Mouse (Mus musculus): Measurements from ENCODE around the gene Crbn. TPM values are rescaled to one million over a fixed set of nuclear protein-coding genes. Genes with fewer than 3 reads are reported as not detected.

Crbn gene
- polyA plus RNA-seq, 1 experiment from 2014 or later: 26.3 TPM

- DNase-seq (ENCODE audit: low spot score): no peak
- H3K27ac ChIP-seq (replicated peaks): no peak overlapping the region
- H3K36me3 ChIP-seq (ENCODE audit: control insufficient read depth, insufficient read depth, low read length): no peaks in the 10 kb centered on the region
Observed at GRCm38 (mm10) chr6:106760473-106761218, 39.2 kb downstream of the Crbn start.

GRCm38 (mm10) chr6:106758299-106758698 is 41.6 kb downstream of the Crbn start:
- no peak overlapping the region for H3K27ac ChIP-seq (replicated peaks)
- 73% methylated on average over 3 of the region's 3 CpGs for WGBS
- H3K36me3 ChIP-seq (ENCODE audit: control insufficient read depth, insufficient read depth, low read length): no peaks in the 10 kb centered on the region
- DNase-seq (ENCODE audit: low spot score) (no peak), ATAC-seq (ENCODE audit: low FRiP score, low TSS enrichment) (no peak)
- no peaks in the 10 kb centered on the region for H3K27me3 ChIP-seq (ENCODE audit: control insufficient read depth, insufficient read depth, low read length)
- no peak overlapping the region for H3K9ac ChIP-seq (ENCODE audit: low read length)
- no peak overlapping the region for H3K4me2 ChIP-seq (replicated peaks; ENCODE audit: low read depth)
- H3K4me1 ChIP-seq (replicated peaks; ENCODE audit: control insufficient read depth, insufficient read depth): no peaks in the 10 kb centered on the region
- H3K9me3 ChIP-seq (ENCODE audit: control insufficient read depth, low read length): no peaks in the 10 kb centered on the region
- TF ChIP-seq CTCF (IDR thresholded peaks at IDR 0.05; ENCODE audit: low read depth): no peak
- no peak for TF ChIP-seq EP300 (optimal IDR thresholded peaks at IDR 0.05)
- H3K4me3 ChIP-seq (ENCODE audit: low read depth, low read length): no peak overlapping the region

More at GRCm38 (mm10) chr6:106760473-106761218, 39.2 kb downstream of the Crbn start:
- Histone ChIP-seq H3K9ac (ENCODE audit: low read length) (no peak overlapping the region), H3K9me3 (ENCODE audit: control insufficient read depth, low read length) (no peaks in the 10 kb centered on the region), H3K4me3 (ENCODE audit: low read depth, low read length) (no peak overlapping the region), H3K4me2 (replicated peaks; ENCODE audit: low read depth) (no peak overlapping the region), H3K27me3 (ENCODE audit: control insufficient read depth, insufficient read depth, low read length) (no peaks in the 10 kb centered on the region), H3K4me1 (replicated peaks; ENCODE audit: control insufficient read depth, insufficient read depth) (no peaks in the 10 kb centered on the region)
- TF ChIP-seq EP300 (optimal IDR thresholded peaks at IDR 0.05): no peak
- no peak for TF ChIP-seq CTCF (IDR thresholded peaks at IDR 0.05; ENCODE audit: low read depth)
- 81% methylated on average over 3 of the region's 3 CpGs for WGBS
- ATAC-seq (ENCODE audit: low FRiP score, low TSS enrichment): no peak

- DNase-seq (ENCODE audit: low spot score): no peak
- H3K4me1 ChIP-seq (replicated peaks; ENCODE audit: control insufficient read depth, insufficient read depth): no peaks in the 10 kb centered on the region
- no peaks in the 10 kb centered on the region for H3K27me3 ChIP-seq (ENCODE audit: control insufficient read depth, insufficient read depth, low read length)
- H3K36me3 ChIP-seq (ENCODE audit: control insufficient read depth, insufficient read depth, low read length): no peaks in the 10 kb centered on the region
- 74% methylated on average over 7 of the region's 7 CpGs for WGBS
- no peak overlapping the region for H3K9ac ChIP-seq (ENCODE audit: low read length)
- no peak for ATAC-seq (ENCODE audit: low FRiP score, low TSS enrichment)
- no peak overlapping the region for H3K4me3 ChIP-seq (ENCODE audit: low read depth, low read length)
- H3K27ac ChIP-seq (replicated peaks): no peak overlapping the region
- TF ChIP-seq CTCF (IDR thresholded peaks at IDR 0.05; ENCODE audit: low read depth) (no peak), EP300 (optimal IDR thresholded peaks at IDR 0.05) (no peak)
- no peaks in the 10 kb centered on the region for H3K9me3 ChIP-seq (ENCODE audit: control insufficient read depth, low read length)
- no peak overlapping the region for H3K4me2 ChIP-seq (replicated peaks; ENCODE audit: low read depth)
Observed at GRCm38 (mm10) chr6:106750291-106750690, 49.6 kb downstream of the Crbn start.

GRCm38 (mm10) chr6:106748887-106749388 is 50.9 kb downstream of the Crbn start, which contains the start of gene Il5ra:
Gene Il5ra (minus strand): TSS chr6:106749037.
- DNase-seq (ENCODE audit: low spot score) (no peak), ATAC-seq (ENCODE audit: low FRiP score, low TSS enrichment) (no peak)
- Histone ChIP-seq H3K4me2 (replicated peaks; ENCODE audit: low read depth) (no peak within 1 kb of the TSS), H3K4me1 (replicated peaks; ENCODE audit: control insufficient read depth, insufficient read depth) (no peaks in the 10 kb centered on the region), H3K9me3 (ENCODE audit: control insufficient read depth, low read length) (no peaks in the 10 kb centered on the region), H3K9ac (ENCODE audit: low read length) (no peak within 1 kb of the TSS), H3K27ac (replicated peaks) (no peak within 1 kb of the TSS), H3K27me3 (ENCODE audit: control insufficient read depth, insufficient read depth, low read length) (no peaks in the 10 kb centered on the region), H3K4me3 (ENCODE audit: low read depth, low read length) (no peak within 1 kb of the TSS), H3K36me3 (ENCODE audit: control insufficient read depth, insufficient read depth, low read length) (no peaks in the 10 kb centered on the region)
- 38% methylated on average over 6 of the region's 6 CpGs for WGBS
- TF ChIP-seq CTCF (IDR thresholded peaks at IDR 0.05; ENCODE audit: low read depth) (no peak), EP300 (optimal IDR thresholded peaks at IDR 0.05) (no peak)

GRCm38 (mm10) chr6:106747804-106748203 is 52.1 kb downstream of the Crbn start:
- TF ChIP-seq CTCF (IDR thresholded peaks at IDR 0.05; ENCODE audit: low read depth) (no peak), EP300 (optimal IDR thresholded peaks at IDR 0.05) (no peak)

GRCm38 (mm10) chr6:106747251-106747650 is 52.6 kb downstream of the Crbn start:
- Histone ChIP-seq H3K36me3 (ENCODE audit: control insufficient read depth, insufficient read depth, low read length) (no peaks in the 10 kb centered on the region), H3K9ac (ENCODE audit: low read length) (no peak overlapping the region), H3K4me2 (replicated peaks; ENCODE audit: low read depth) (no peak overlapping the region), H3K27me3 (ENCODE audit: control insufficient read depth, insufficient read depth, low read length) (no peaks in the 10 kb centered on the region), H3K9me3 (ENCODE audit: control insufficient read depth, low read length) (no peaks in the 10 kb centered on the region), H3K4me3 (ENCODE audit: low read depth, low read length) (no peak overlapping the region), H3K4me1 (replicated peaks; ENCODE audit: control insufficient read depth, insufficient read depth) (no peaks in the 10 kb centered on the region), H3K27ac (replicated peaks) (no peak overlapping the region)
- WGBS: 89% methylated on average over 5 of the region's 5 CpGs
- ATAC-seq (ENCODE audit: low FRiP score, low TSS enrichment) (no peak), DNase-seq (ENCODE audit: low spot score) (no peak)
- TF ChIP-seq CTCF (IDR thresholded peaks at IDR 0.05; ENCODE audit: low read depth) (no peak), EP300 (optimal IDR thresholded peaks at IDR 0.05) (no peak)

More at GRCm38 (mm10) chr6:106747804-106748203, 52.1 kb downstream of the Crbn start:
- H3K9ac ChIP-seq (ENCODE audit: low read length): no peak overlapping the region
- H3K27ac ChIP-seq (replicated peaks): no peak overlapping the region
- ATAC-seq (ENCODE audit: low FRiP score, low TSS enrichment) (no peak), DNase-seq (ENCODE audit: low spot score) (no peak)
- no peaks in the 10 kb centered on the region for H3K9me3 ChIP-seq (ENCODE audit: control insufficient read depth, low read length)
- 74% methylated on average over 3 of the region's 3 CpGs for WGBS
- no peak overlapping the region for H3K4me3 ChIP-seq (ENCODE audit: low read depth, low read length)
- H3K4me1 ChIP-seq (replicated peaks; ENCODE audit: control insufficient read depth, insufficient read depth): no peaks in the 10 kb centered on the region
- no peaks in the 10 kb centered on the region for H3K36me3 ChIP-seq (ENCODE audit: control insufficient read depth, insufficient read depth, low read length)
- no peak overlapping the region for H3K4me2 ChIP-seq (replicated peaks; ENCODE audit: low read depth)
- no peaks in the 10 kb centered on the region for H3K27me3 ChIP-seq (ENCODE audit: control insufficient read depth, insufficient read depth, low read length)
